Mouse (Mus musculus) myocyte (in vitro differentiated cells): ENCODE measurements at regions not wholly inside any gene's neighbourhood (a gene's known extent, or its start where the extent isn't known, plus 50 kb on each side); places are given as distances from the start of the nearest gene placed in this dataset.

ENCODE experiments used
- H3K27me3 ChIP-seq: one replicate; pipeline ENCODE4 v1.6.1; 2011; ENCODE audit not compliant: control insufficient read depth, insufficient read depth, insufficient read length
- H3K36me3 ChIP-seq: one replicate; pipeline ENCODE4 v1.6.1; 2011; ENCODE audit not compliant: control insufficient read depth, insufficient read depth
- H3K4me2 ChIP-seq: one replicate; pipeline ENCODE4 v1.6.1; 2011; ENCODE audit warnings: low read depth, control low read depth
- H3K4me3 ChIP-seq: one replicate; pipeline ENCODE4 v1.5.1; 2011; ENCODE audit warnings: mild to moderate bottlenecking, control low read depth, moderate library complexity
- H3K79me2 ChIP-seq: one replicate; pipeline ENCODE4 v1.6.1; 2011; ENCODE audit not compliant: control insufficient read depth, insufficient read depth
- H3ac ChIP-seq: one replicate; pipeline ENCODE4 v1.6.1; 2011; ENCODE audit not compliant: control insufficient read depth, insufficient read length
- CEBPB ChIP-seq: IDR thresholded peaks from 2 replicates; pipeline ENCODE4 v1.6.1; 2011; ENCODE audit warnings: mild to moderate bottlenecking, moderate library complexity; ENCODE audit not compliant: poor library complexity, insufficient read depth, severe bottlenecking
- E2F4 ChIP-seq: IDR thresholded peaks from one replicate; pipeline ENCODE4 v1.6.1; 2011; ENCODE audit warnings: mild to moderate bottlenecking, control low read depth, moderate library complexity; ENCODE audit not compliant: insufficient read depth
- MAX ChIP-seq: IDR thresholded peaks from one replicate; pipeline ENCODE4 v1.6.1; 2011; ENCODE audit warnings: low read depth, mild to moderate bottlenecking, control low read depth
- MYOD1 ChIP-seq, 3 experiments: IDR thresholded peaks; one replicate each; pipeline ENCODE4 v1.6.1; 2011; ENCODE audit warnings: control low read depth in 2 of 3, low read depth in 2 of 3, mild to moderate bottlenecking in 2 of 3, moderate library complexity in 1 of 3; ENCODE audit not compliant: insufficient read length in 2 of 3, control insufficient read depth in 1 of 3
- MYOG ChIP-seq, 3 experiments: IDR thresholded peaks; one replicate each; pipeline ENCODE4 v1.6.1; 2011; ENCODE audit warnings: control low read depth in 2 of 3, low read depth in 2 of 3, mild to moderate bottlenecking in 2 of 3; ENCODE audit not compliant: insufficient read length in 2 of 3, control insufficient read depth in 1 of 3, insufficient read depth in 1 of 3
- POLR2A ChIP-seq: IDR thresholded peaks from one replicate; pipeline ENCODE4 v1.6.1; 2011; ENCODE audit warnings: low read depth, mild to moderate bottlenecking, control low read depth, moderate library complexity; ENCODE audit not compliant: insufficient read length
- POLR2AphosphoS2 ChIP-seq: IDR thresholded peaks from one replicate; pipeline ENCODE4 v1.6.1; 2011; ENCODE audit warnings: low read depth, control low read depth; ENCODE audit not compliant: insufficient read length
- REST ChIP-seq: IDR thresholded peaks from one replicate; pipeline ENCODE4 v1.6.1; 2011; ENCODE audit warnings: mild to moderate bottlenecking, control low read depth, moderate library complexity; ENCODE audit not compliant: insufficient read depth, insufficient read length
- SRF ChIP-seq: IDR thresholded peaks from one replicate; pipeline ENCODE4 v1.6.1; 2011; ENCODE audit warnings: low read depth; ENCODE audit not compliant: control insufficient read depth, insufficient read length
- TCF12 ChIP-seq: IDR thresholded peaks from one replicate; pipeline ENCODE4 v1.6.1; 2011; ENCODE audit warnings: mild to moderate bottlenecking, control low read depth; ENCODE audit not compliant: poor library complexity, insufficient read depth, severe bottlenecking
- TCF3 ChIP-seq: IDR thresholded peaks from one replicate; pipeline ENCODE4 v1.6.1; 2011; ENCODE audit warnings: low read depth, control low read depth; ENCODE audit not compliant: insufficient read length
- USF1 ChIP-seq: IDR thresholded peaks from one replicate; pipeline ENCODE4 v1.6.1; 2011; ENCODE audit warnings: low read depth, mild to moderate bottlenecking, control low read depth, moderate library complexity

DNA sequence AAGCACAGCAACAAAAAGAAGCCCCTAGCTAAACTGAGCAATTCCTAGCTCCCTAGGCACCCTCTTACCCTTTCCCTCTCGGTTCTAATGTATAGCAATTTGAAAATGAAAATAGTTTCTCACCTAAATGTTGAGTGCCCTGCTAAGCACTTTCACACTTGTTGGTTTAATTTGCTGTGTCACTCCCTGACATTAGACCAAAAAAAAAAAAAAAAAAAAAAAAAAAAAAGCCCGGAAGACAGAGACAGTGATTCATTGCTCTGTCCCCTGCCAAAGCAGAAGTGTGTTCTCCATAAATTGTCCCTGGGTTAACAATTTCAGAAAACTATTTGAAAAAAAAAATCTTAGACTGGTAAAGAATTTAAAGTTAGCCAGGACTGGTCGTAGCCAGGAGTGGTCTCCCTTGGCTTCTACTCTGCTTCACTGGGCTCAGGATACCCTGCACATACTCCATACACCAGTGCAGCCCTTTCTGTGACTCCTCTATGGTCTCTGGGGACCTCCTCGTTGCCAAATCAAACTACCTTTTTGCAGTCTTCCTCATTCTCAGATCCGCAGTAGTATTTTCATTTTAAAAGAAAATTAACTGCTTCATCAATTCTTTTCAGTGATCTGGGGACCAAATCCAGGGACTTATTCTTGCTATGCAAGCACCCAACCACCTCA lies 148.0 kb upstream of the Bcl6 start:
- no peak for TF ChIP-seq TCF12
- TF ChIP-seq POLR2A: no peak
- no peak for TF ChIP-seq TCF3
- no peak for TF ChIP-seq POLR2AphosphoS2
- TF ChIP-seq CEBPB: no peak
- TF ChIP-seq SRF: no peak
- TF ChIP-seq REST: no peak
- TF ChIP-seq MYOD1 (IDR thresholded peaks at IDR 0.05; ENCODE audit: control insufficient read depth in 1 of 3, insufficient read length in 2 of 3, low read depth in 2 of 3): no peak
- TF ChIP-seq E2F4: no peak
- no peak for TF ChIP-seq MYOG (IDR thresholded peaks at IDR 0.05; ENCODE audit: control insufficient read depth in 1 of 3, insufficient read depth in 1 of 3, insufficient read length in 2 of 3, low read depth in 2 of 3)
- Histone ChIP-seq H3ac (no peak overlapping the region), H3K4me3 (no peak overlapping the region), H3K27me3 (no peaks in the 10 kb centered on the region), H3K4me2 (peak overlapping the region; percentile 63), H3K36me3 (no peaks in the 10 kb centered on the region), H3K79me2 (no peaks in the 10 kb centered on the region)

DNA sequence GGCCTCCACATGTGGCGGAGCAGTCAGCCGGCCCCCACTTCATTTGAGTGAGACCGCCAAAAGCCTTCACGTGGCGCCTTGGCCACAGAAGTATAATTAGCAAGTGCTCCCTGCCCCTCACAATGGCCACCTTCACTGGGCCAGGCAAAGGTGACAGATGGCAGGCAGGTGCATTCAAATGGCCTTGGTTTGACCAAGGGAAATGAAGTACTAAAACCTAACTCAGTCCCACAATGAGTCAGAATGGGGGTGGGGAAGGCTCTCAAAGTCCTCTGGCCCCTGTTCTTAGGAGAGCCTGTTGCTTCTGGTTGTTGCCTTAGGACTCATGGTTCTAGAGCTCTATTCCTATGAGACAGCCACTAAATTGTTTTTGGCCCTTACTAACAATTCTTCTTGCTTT lies 147.2 kb upstream of the Bcl6 start:
- H3K4me2 ChIP-seq: peak overlapping the region; percentile 63
- H3ac ChIP-seq: no peak overlapping the region
- no peaks in the 10 kb centered on the region for H3K79me2 ChIP-seq
- H3K27me3 ChIP-seq: no peaks in the 10 kb centered on the region
- TF ChIP-seq MAX: no peak
- TF ChIP-seq MYOD1 (IDR thresholded peaks at IDR 0.05; ENCODE audit: control insufficient read depth in 1 of 3, insufficient read length in 2 of 3, low read depth in 2 of 3): peak in 1 of 3 experiments; percentile 81
- TF ChIP-seq MYOG (IDR thresholded peaks at IDR 0.05; ENCODE audit: control insufficient read depth in 1 of 3, insufficient read depth in 1 of 3, insufficient read length in 2 of 3, low read depth in 2 of 3): peak in 1 of 3 experiments; percentile 26
- no peak for TF ChIP-seq TCF12
- no peak overlapping the region for H3K4me3 ChIP-seq
- H3K36me3 ChIP-seq: no peaks in the 10 kb centered on the region

DNA sequence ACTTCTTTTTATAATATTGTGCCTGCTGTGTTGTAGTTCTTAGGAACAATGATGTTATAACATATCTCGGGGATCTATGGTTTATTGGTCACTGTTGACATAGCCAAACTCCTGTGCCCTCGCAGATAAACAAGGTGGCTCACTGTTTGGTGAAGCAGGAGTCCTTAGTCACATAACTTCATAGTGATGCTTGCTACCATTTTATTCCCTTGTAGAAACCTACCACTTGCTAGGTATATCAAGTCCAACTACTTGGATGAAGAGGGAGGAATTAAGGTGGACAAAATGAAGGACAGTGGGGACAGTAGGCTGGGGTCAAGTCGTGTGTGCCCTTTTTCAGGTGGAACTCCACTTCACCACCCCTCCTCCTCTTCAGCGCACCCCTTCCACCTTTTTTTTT lies 146.7 kb upstream of the Bcl6 start:
- H3ac ChIP-seq: no peak overlapping the region
- H3K36me3 ChIP-seq: no peaks in the 10 kb centered on the region
- H3K4me2 ChIP-seq: no peak overlapping the region
- H3K27me3 ChIP-seq: no peaks in the 10 kb centered on the region
- no peaks in the 10 kb centered on the region for H3K79me2 ChIP-seq
- H3K4me3 ChIP-seq: no peak overlapping the region
- TF ChIP-seq POLR2A (no peak), MYOD1 (IDR thresholded peaks at IDR 0.05; ENCODE audit: control insufficient read depth in 1 of 3, insufficient read length in 2 of 3, low read depth in 2 of 3) (no peak), POLR2AphosphoS2 (no peak), REST (no peak), CEBPB (no peak), SRF (no peak), TCF12 (no peak), E2F4 (no peak), MYOG (IDR thresholded peaks at IDR 0.05; ENCODE audit: control insufficient read depth in 1 of 3, insufficient read depth in 1 of 3, insufficient read length in 2 of 3, low read depth in 2 of 3) (no peak), USF1 (no peak), TCF3 (no peak), MAX (no peak)

DNA sequence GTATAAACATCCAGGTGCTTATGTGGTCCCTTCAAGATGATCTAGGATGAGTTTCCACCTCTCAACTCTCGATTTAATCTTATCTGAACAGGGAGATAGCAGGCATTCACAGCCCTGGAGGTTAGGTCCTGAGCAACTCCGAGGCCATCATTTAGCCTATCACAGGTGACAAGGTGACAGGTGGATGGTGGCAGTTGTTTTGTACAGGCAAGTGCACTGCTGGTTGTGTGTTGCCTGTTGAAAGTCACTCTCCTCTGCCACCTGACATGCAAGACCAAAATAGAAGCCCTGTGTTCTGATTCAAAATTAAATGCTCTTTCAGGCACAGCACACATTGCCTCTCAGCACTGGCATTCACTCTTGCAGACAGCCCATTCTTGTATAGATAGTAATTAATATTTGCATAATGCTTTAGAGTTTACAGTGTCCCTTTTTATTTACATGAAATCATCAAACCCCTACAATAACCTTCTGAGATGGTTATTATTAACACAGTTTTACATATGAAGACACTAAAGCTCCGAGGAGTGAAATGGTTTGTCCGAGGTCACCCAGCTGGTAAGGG lies 145.9 kb upstream of the Bcl6 start:
- Histone ChIP-seq H3K4me2 (no peak overlapping the region), H3K36me3 (no peaks in the 10 kb centered on the region), H3ac (no peak overlapping the region), H3K27me3 (no peaks in the 10 kb centered on the region), H3K4me3 (no peak overlapping the region), H3K79me2 (no peaks in the 10 kb centered on the region)
- peak in 2 of 3 experiments; percentile 25 to 70 for TF ChIP-seq MYOD1 (IDR thresholded peaks at IDR 0.05; ENCODE audit: control insufficient read depth in 1 of 3, insufficient read length in 2 of 3, low read depth in 2 of 3)
- no peak for TF ChIP-seq TCF3
- no peak for TF ChIP-seq MAX
- peak; percentile 32 for TF ChIP-seq TCF12
- no peak for TF ChIP-seq E2F4
- TF ChIP-seq MYOG (IDR thresholded peaks at IDR 0.05; ENCODE audit: control insufficient read depth in 1 of 3, insufficient read depth in 1 of 3, insufficient read length in 2 of 3, low read depth in 2 of 3): peak in 1 of 3 experiments; percentile 64

DNA sequence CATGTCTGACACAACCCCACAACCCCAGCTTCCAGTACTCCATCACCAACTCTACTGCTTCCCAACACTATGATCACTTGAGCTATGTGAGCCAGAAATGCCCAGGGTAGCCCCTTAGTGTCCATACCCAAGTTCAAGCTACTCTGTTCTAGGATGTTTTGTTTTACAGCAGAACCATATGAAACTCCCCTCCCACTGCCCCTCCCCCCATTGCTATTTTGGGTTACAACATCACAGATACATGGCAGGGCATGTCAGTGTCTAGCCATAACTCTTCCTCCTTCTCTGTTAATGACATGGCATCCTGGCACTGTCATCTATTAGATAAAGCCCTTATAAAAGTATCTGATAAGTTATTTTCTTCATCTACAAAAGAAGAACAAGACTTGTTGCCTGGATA lies 142.0 kb upstream of the Bcl6 start:
- no peak for TF ChIP-seq POLR2A
- no peak for TF ChIP-seq POLR2AphosphoS2
- no peak for TF ChIP-seq USF1
- TF ChIP-seq E2F4: no peak
- no peak for TF ChIP-seq TCF12
- TF ChIP-seq TCF3: no peak
- TF ChIP-seq MYOD1 (IDR thresholded peaks at IDR 0.05; ENCODE audit: control insufficient read depth in 1 of 3, insufficient read length in 2 of 3, low read depth in 2 of 3): no peak
- no peak overlapping the region for H3ac ChIP-seq
- H3K4me2 ChIP-seq: no peak overlapping the region
- no peaks in the 10 kb centered on the region for H3K27me3 ChIP-seq
- no peaks in the 10 kb centered on the region for H3K79me2 ChIP-seq
- no peaks in the 10 kb centered on the region for H3K36me3 ChIP-seq
- no peak overlapping the region for H3K4me3 ChIP-seq
